Mouse (Mus musculus) adrenal gland, postnatal 36 days (tissue): ENCODE measurements around the gene Tjp1. TPM values are rescaled to one million over a fixed set of nuclear protein-coding genes. Genes with fewer than 3 reads are reported as not detected.

ENCODE experiments used
- DNase-seq, 2 experiments: peaks; one replicate each; pipeline ENCODE4 v3.0.0; 2021; ENCODE audit warnings: mixed read lengths in 1 of 2
- total RNA-seq, 2 experiments: library from RNA; stranded (reverse); gene quantifications; 2 replicates each; pipeline ENCODE4 v1.2.3; 2021

Tjp1 gene
- total RNA-seq, 2 experiments from 2014 or later = 86.5 to 89.9 TPM

- DNase-seq = peak in 1 of 2 experiments; percentile 6
Measured at GRCm38 (mm10) chr7:65388243-65389013, 139.2 kb downstream of the Tjp1 start.

GRCm38 (mm10) chr7:65387560-65388175, 139.9 kb downstream of the Tjp1 start:
- no peak for DNase-seq

- DNase-seq = no peak
Measured at GRCm38 (mm10) chr7:65384775-65385174, 142.8 kb downstream of the Tjp1 start.

- DNase-seq = no peak
Measured at GRCm38 (mm10) chr7:65382515-65383283, 144.9 kb downstream of the Tjp1 start.

GRCm38 (mm10) chr7:65381896-65382295, 145.7 kb downstream of the Tjp1 start:
- no peak for DNase-seq

- no peak for DNase-seq
Measured at GRCm38 (mm10) chr7:65380716-65381115, 146.9 kb downstream of the Tjp1 start.

- no peak for DNase-seq
Measured at GRCm38 (mm10) chr7:65378818-65379565, 148.6 kb downstream of the Tjp1 start.

- no peak for DNase-seq
Measured at GRCm38 (mm10) chr7:65377521-65377920, 150.1 kb downstream of the Tjp1 start.

GRCm38 (mm10) chr7:65375621-65376020, 152.0 kb downstream of the Tjp1 start:
- no peak for DNase-seq

- peak; percentile 41 to 65 for DNase-seq
Measured at GRCm38 (mm10) chr7:65375176-65375575, 152.4 kb downstream of the Tjp1 start.

- no peak for DNase-seq
Measured at GRCm38 (mm10) chr7:65373336-65373735, 154.2 kb downstream of the Tjp1 start.

- no peak for DNase-seq
Measured at GRCm38 (mm10) chr7:65371765-65372164, 155.8 kb downstream of the Tjp1 start.

- DNase-seq = peak; percentile 94 to 97
Measured at GRCm38 (mm10) chr7:65370787-65371616, 156.6 kb downstream of the Tjp1 start.

- DNase-seq = peak; percentile 32 to 54
Measured at GRCm38 (mm10) chr7:65370381-65370786, 157.2 kb downstream of the Tjp1 start.

- DNase-seq = no peak
Measured at GRCm38 (mm10) chr7:65369101-65369500, 158.5 kb downstream of the Tjp1 start.

GRCm38 (mm10) chr7:65367386-65368245, 160.0 kb downstream of the Tjp1 start:
- no peak for DNase-seq

GRCm38 (mm10) chr7:65366153-65366552, 161.4 kb downstream of the Tjp1 start:
- DNase-seq = peak; percentile 15 to 47

GRCm38 (mm10) chr7:65365560-65365959, 162.0 kb downstream of the Tjp1 start:
- no peak for DNase-seq

- no peak for DNase-seq
Measured at GRCm38 (mm10) chr7:65360278-65360677, 167.3 kb downstream of the Tjp1 start.

GRCm38 (mm10) chr7:65359774-65360173, 167.8 kb downstream of the Tjp1 start:
- peak; percentile 20 to 32 for DNase-seq
